8 mouse cellular contexts compared by ENCODE assay signal in the genomic region with DNA sequence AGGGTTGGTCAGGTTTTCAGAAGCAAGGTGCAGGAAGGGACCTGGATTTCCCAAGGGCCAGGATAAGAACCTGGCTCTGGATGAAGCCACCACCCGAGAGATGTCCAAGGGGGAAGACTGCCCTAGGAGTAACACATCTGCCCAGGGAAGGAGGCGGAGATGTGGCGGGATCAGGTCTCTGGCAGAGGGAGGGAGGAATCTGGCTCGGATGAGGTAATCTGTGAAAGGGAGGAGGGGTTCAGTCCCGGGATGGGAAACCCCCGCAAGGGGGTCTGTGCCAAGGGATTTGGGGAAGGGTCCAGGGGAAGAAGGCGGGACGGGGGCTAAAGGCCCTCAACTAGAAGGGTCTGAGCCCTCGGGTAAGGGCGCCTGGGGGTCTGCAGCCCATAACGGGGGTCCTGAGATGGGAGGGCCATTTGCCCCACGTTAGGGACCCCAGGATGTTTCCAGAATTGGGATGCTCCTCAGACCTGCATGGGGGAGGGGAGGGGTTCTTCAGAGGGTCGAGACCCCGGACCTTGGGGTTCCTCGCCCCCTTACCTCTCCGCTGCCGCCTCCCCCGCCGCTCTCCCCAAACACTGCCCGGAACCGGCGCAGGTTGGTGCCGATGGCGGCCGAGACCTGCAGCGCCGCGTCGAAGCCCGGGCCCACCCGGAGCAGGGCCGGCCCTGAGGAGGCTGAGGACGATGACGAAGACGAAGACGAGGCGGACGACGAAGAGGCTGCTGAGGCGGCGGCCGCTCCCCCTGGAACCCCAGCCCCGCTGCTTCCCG. TPM values are rescaled to one million over a fixed set of nuclear protein-coding genes. Genes with fewer than 3 reads are reported as not detected.
DNase-seq lines count a peak whose midpoint lies in the region; ATAC-seq and TF ChIP-seq lines count a peak whose summit lies in the region.

No protein-coding gene starts in this region.

- no peaks in the 10 kb centered on the region for H3K9me3 ChIP-seq in hindbrain, embryonic 16.5 days (ENCODE audit: control insufficient read depth, low read length)
- H3K9me3 ChIP-seq in liver, embryonic 15.5 days (replicated peaks), result no peaks in the 10 kb centered on the region

- H3K27ac ChIP-seq in hindbrain, embryonic 16.5 days (ENCODE audit: low read depth, low read length), result peak overlapping the region; percentile 92
- peak overlapping the region; percentile 91 for H3K27ac ChIP-seq in liver, embryonic 15.5 days (replicated peaks)
- peak overlapping the region; percentile 74 for H3K27ac ChIP-seq in olfactory bulb, adult 2 months (ENCODE audit: insufficient read depth, low read depth, low read length)

- H3K4me1 ChIP-seq in hindbrain, embryonic 16.5 days (ENCODE audit: control insufficient read depth, insufficient read depth, low read depth, low read length), result peaks cover 33% of the 10 kb centered on the region
- peaks cover 46% of the 10 kb centered on the region for H3K4me1 ChIP-seq in liver, embryonic 15.5 days (replicated peaks)
- peaks cover 15% of the 10 kb centered on the region for H3K4me1 ChIP-seq in olfactory bulb, adult 2 months (ENCODE audit: control insufficient read depth, insufficient read depth, low read length)

- peak overlapping the region; percentile 95 for H3K9ac ChIP-seq in hindbrain, embryonic 16.5 days (ENCODE audit: low read depth, low read length)
- H3K9ac ChIP-seq in liver, embryonic 15.5 days, result peak overlapping the region; percentile 95

- ATAC-seq in erythroid progenitor cell, adult 5-6 weeks (replicated peaks; ENCODE audit: low FRiP score, poor library complexity, severe bottlenecking), result 0 out of 2 replicates have a peak, but pooled peaks have one; percentile 11
- peak; percentile 12; the same call in 1 of the 2 replicates for ATAC-seq in hindbrain, embryonic 16.5 days
- ATAC-seq in liver, embryonic 15.5 days (ENCODE audit: insufficient read depth), result peak; percentile 34

- no peak for TF ChIP-seq POLR2A in olfactory bulb, adult 2 months (IDR thresholded peaks at IDR 0.05; ENCODE audit: insufficient read depth, low read depth, low read length)

- no peaks in the 10 kb centered on the region for H3K27me3 ChIP-seq in hindbrain, embryonic 16.5 days (replicated peaks; ENCODE audit: control insufficient read depth, insufficient read depth, low read length)
- peaks cover 30% of the 10 kb centered on the region for H3K27me3 ChIP-seq in liver, embryonic 15.5 days

- under 1% methylated on average over 43 of the region's 44 CpGs for WGBS in hindbrain, embryonic 16.5 days
- WGBS in liver, embryonic 15.5 days (ENCODE audit: insufficient replicate concordance), result 0% methylated on average over 44 of the region's 44 CpGs
- WGBS in olfactory bulb, adult 2 months, result under 1% methylated on average over 44 of the region's 44 CpGs

- peak overlapping the region; percentile 82 for H3K4me3 ChIP-seq in hindbrain, embryonic 16.5 days (ENCODE audit: low read length)
- peak overlapping the region; percentile 94 for H3K4me3 ChIP-seq in liver, embryonic 15.5 days (replicated peaks)
- H3K4me3 ChIP-seq in olfactory bulb, adult 2 months (ENCODE audit: insufficient read depth, low read depth, low read length), result peak overlapping the region; percentile 94

- TF ChIP-seq CTCF in olfactory bulb, adult 2 months (IDR thresholded peaks at IDR 0.05; ENCODE audit: insufficient read depth, low read depth, low read length), result no peak

- no peaks in the 10 kb centered on the region for H3K36me3 ChIP-seq in hindbrain, embryonic 16.5 days (ENCODE audit: control insufficient read depth, insufficient read depth, low read length)
- H3K36me3 ChIP-seq in liver, embryonic 15.5 days (replicated peaks), result no peaks in the 10 kb centered on the region

- peak; percentile 43 to 60 for DNase-seq in spleen, postnatal 10 days (ENCODE audit: low spot score in 2 of 2)
- no peak for DNase-seq in spleen, adult 18-20 months
- peak; percentile 24 for DNase-seq in adrenal gland, postnatal 25 days
- DNase-seq in adipocyte (ENCODE audit: low spot score), result no peak

- peak overlapping the region; percentile 78 for H3K4me2 ChIP-seq in hindbrain, embryonic 16.5 days (ENCODE audit: low read length)
- H3K4me2 ChIP-seq in liver, embryonic 15.5 days, result peak overlapping the region; percentile 99

RNA-seq across cellular contexts. Expression of a gene that starts 0.6 kb away (rescaled TPM):
- 31.5 and 47.5 TPM in 2 replicates for total RNA-seq in adrenal gland, postnatal 25 days (2021)
- total RNA-seq in erythroid progenitor cell, adult 5-6 weeks (2015; ENCODE audit: low replicate concordance), result 59.5 and 91.4 TPM in 2 replicates
- 18.1 and 23.3 TPM in 2 replicates for total RNA-seq in erythroid progenitor cell, adult 5-6 weeks (2017; ENCODE audit: low replicate concordance)
- 14.4 and 16.4 TPM in 2 replicates for polyA plus RNA-seq in hindbrain, embryonic 16.5 days (2015; fragmentation: Nextera tagmentation; extraction: Ambion mirVana)
- 2.9 and 3.4 TPM in 2 replicates for polyA plus RNA-seq in liver, embryonic 15.5 days (2015; fragmentation: Nextera tagmentation; extraction: Ambion mirVana)
- polyA plus RNA-seq in olfactory bulb, adult 2 months (2012; ENCODE audit: insufficient read depth, insufficient read length, low replicate concordance, missing spikeins), result 83.9 and 320 TPM in 2 replicates

RNA-seq across cellular contexts. Expression of a gene that starts 40.0 kb away (rescaled TPM):
- 383 and 529 TPM in 2 replicates for total RNA-seq in adrenal gland, postnatal 25 days (2021)
- 236 and 252 TPM in 2 replicates for total RNA-seq in erythroid progenitor cell, adult 5-6 weeks (2015; ENCODE audit: low replicate concordance)
- total RNA-seq in erythroid progenitor cell, adult 5-6 weeks (2017; ENCODE audit: low replicate concordance), result 17.0 and 145 TPM in 2 replicates
- 711 and 802 TPM in 2 replicates for polyA plus RNA-seq in hindbrain, embryonic 16.5 days (2015; fragmentation: Nextera tagmentation; extraction: Ambion mirVana)
- polyA plus RNA-seq in liver, embryonic 15.5 days (2015; fragmentation: Nextera tagmentation; extraction: Ambion mirVana), result 396 and 459 TPM in 2 replicates
- polyA plus RNA-seq in olfactory bulb, adult 2 months (2012; ENCODE audit: insufficient read depth, insufficient read length, low replicate concordance, missing spikeins), result not detected in 2 replicates

Comparison
In these comparisons a context has a peak if more than half of its experiments do, and no peak if none do; other contexts are left out.
1. DNase-seq: peak in spleen, postnatal 10 days (2 of 2) and adrenal gland, postnatal 25 days (single experiment); none in spleen, adult 18-20 months (0 of 2) and adipocyte (single experiment).
2. RNA of a gene that starts 40.0 kb away (polyA plus RNA-seq): 711 to 802 TPM in hindbrain, embryonic 16.5 days and 396 to 459 TPM in liver, embryonic 15.5 days; not detected in olfactory bulb, adult 2 months; every median in the first group is over 100 times any median in the second.
3. Peak in every context shown above with its lines, with median percentiles within 50 percentile points of each other: ATAC-seq, H3K27ac ChIP-seq and H3K4me3 ChIP-seq.